Mouse (Mus musculus) gastrocnemius, postnatal 4 days (tissue): ENCODE data around the gene Ctsh. TPM values are rescaled to one million over a fixed set of nuclear protein-coding genes. Genes with fewer than 3 reads are reported as not detected.
A peak's percentile ranks its signal among the peaks of the same experiment; 100 is the strongest.
"Not testable (repeated sequence)": the region's sequence is repeated elsewhere in the genome, so short reads cannot be mapped to it uniquely, and the experiment has no call there.

Experiments used
- DNase-seq, 2 experiments: peaks; one replicate each; pipeline ENCODE4 v3.0.0; 2021 to 2022; ENCODE audit warnings: low spot score in 2 of 2, mixed read lengths in 2 of 2
- long read RNA-seq, 2 experiments: library from polyadenylated mRNA; stranded (forward); transcript quantifications; one replicate each; pipeline ENCODE4 v2.0.0; 2021
- total RNA-seq, 2 experiments: library from RNA; stranded (reverse); gene quantifications; 2 replicates each; pipeline ENCODE4 v1.2.3; 2021

Gene Ctsh
- total RNA-seq = 10 to 100 TPM; 28.7 to 34.2 TPM
- long read RNA-seq, experiment 1, transcript Ctsh-201 (12 exons, 1,617 nt) = major isoform, 33 of 37 reads
- long read RNA-seq, experiment 1, partial matches to known transcripts = 1 of 37 reads
- long read RNA-seq, experiment 1, other reads (novel, unspliced or antisense) = 3 of 37 reads
- long read RNA-seq, experiment 2, transcript Ctsh-201 (12 exons, 1,617 nt) = major isoform, 24 of 27 reads
- long read RNA-seq, experiment 2, partial matches to known transcripts = 0 of 27 reads
- long read RNA-seq, experiment 2, other reads (novel, unspliced or antisense) = 3 of 27 reads

DNA sequence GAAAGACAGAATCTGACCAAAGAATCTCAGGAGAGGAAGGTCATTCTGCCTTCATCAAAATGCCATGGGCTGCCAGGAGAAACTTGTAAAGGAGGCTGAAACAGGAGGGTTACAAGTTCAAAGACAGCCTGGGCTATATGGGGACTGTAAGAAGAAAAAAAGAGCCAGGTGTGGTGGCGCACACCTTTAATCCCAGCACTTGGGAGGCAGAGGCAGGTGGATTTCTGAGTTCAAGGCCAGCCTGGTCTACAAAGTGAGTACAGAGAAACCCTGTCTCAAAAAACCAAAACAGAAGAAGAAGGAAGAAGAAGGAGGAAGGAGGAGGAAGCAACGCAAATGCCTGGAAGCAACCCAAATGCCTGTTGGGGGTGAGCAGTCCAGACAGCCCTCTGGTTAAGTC, at the start of gene Ctsh:
Gene Ctsh (plus strand): TSS at position 301 of the 400 bp plus-strand sequence.
- no peak for DNase-seq

DNA sequence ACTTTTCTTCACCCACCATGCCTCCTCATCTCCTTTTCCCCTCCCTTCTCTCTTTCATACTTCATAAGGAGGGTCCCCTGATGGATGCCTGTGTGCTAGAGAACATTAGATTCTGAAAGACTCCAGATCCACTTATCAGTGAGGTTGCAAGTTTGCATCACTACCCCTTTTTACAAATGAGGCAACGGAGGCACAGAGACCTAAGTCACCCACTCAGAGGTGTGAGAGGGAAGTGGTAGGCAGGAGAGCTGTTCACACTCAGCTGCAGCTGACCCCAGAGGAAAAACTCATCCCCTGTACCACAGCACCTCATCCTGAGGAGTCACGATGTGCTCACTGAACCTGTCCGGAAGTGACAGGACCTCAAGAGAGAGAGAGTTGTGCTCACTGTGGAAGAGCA, 47.5 kb upstream of the Ctsh start:
- no peak for DNase-seq

DNA sequence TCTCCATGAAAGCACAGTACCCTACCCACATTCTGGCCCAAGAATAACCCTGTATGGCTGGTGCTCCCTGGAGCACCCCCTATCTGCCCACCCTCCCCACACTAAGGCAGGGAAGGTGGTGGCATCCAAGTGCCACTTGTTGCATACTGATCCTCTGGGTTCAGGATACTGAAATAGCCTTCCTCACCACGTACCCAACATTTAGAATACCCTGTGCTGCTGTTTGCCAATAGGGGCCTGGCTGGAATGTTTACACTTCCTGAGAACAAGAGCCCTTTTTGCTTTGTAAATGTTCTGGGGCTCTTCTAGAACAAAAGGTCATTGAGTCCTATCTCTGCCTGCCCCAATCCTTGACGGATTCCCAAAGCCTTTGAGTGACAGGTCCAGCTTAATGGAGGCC, 46.9 kb upstream of the Ctsh start:
- no peak for DNase-seq

DNA sequence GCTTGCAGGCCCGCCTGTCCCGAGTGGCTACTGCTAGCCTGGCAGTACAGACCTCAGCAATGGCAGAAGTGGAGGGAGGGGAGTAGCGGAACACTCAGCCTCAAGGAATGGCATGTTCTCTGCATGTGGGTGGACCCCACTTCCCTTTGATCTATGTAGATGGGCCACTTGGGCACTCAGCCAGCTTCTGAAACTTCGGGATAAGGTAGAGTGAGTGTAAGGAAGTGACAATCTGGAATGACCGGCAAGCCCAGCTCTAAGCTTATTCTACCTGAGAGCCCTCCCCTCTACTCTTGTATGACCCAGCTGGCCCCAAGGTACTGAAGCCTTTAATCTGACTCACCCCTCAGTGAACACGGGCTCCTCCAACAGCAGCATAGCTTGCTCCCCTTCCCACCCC, 45.8 kb upstream of the Ctsh start:
- no peak for DNase-seq

DNA sequence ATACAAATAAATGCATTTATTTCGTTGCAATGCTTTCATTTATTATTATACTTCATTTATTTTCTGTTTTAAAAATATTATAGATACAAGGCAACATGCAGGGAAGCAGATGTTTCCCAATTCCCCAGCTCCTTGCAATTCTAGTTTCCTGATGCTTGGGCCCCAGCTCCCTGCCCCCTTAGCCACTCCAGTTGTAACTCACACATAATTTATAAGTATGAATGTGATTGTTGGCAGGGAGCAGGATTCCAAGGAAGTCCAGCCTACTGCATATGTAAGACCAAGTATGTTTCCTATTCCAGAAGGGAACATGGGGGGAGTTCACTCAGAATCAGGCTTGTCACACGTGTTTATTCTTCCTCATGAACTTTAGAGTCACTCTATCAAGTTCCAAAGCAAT, 42.1 kb upstream of the Ctsh start:
- DNase-seq = no peak

DNA sequence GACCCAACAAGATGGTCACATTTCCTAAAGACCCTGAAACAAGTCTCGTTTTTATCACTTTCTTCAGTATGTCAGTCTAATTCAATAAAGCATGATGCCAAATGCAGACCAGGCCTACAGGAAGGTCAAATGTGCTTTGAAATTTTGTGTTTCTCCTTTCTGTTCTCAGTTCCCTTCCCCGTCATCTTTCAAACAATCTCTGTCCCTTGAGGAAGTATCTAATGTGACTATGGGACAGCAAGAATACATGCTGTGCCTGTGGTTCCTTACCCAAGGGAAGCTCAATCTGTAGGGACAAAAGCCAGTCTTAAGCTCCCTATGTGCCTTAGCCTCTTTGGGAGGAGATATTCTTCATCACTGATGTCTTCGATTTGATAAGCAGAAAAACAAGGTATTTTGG, 39.3 kb upstream of the Ctsh start:
- DNase-seq = no peak

DNA sequence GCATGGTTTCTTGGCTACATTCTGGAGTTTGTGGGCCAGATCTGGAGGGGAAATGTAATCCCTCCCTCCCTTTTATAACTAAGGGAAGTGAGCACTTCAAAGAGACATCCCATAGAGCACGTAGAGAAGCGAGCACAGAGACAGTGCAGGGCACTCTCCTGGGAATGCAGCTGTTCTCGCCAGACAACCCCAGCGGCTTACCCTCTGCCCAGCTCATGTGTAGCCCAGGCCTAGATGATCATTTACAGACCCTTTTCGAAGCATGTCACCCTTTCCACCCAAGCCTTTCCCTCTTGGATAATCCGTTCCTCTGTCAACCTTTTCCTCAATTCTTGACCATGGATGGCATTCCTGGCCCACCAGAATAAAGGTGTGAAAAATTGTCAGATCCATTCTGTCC, 37.7 kb upstream of the Ctsh start:
- no peak for DNase-seq

DNA sequence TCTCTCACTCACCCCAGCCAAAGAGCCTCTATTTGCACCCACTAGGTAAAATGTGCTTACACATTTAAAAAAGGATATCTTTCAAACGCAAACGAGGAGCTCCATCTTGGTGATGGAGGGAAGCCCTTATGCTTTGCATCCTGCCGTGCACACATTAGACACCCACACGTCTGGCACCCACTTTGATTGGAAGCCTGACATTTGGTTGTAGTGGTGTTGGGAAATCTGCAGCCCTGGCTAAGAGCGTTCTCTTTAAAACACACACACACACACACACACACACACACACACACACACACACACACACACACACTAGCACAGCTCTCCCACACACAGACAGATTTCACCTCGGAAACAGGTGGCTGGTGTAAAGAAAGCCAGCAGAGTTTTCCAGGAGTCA, 33.1 kb upstream of the Ctsh start:
- DNase-seq = no peak

DNA sequence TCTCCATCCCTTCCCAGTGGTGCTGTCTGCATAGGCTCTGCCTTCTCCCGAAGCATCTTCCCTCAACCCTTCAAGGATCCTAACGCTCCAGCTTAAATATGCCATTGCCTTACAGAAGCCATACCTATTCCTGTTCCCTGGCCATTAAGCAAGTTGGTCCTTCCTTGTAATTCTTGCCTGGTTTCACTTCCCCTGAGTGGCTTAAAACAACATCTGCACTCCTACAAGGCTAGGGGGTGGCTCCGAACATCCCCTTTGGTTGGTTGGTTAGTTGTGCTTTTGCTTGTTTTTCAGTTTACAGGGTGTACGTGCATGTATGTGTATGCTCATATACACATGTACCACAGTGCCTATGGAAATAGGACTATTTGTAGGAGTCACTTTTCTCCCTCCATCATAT, 32.5 kb upstream of the Ctsh start:
- no peak for DNase-seq

DNA sequence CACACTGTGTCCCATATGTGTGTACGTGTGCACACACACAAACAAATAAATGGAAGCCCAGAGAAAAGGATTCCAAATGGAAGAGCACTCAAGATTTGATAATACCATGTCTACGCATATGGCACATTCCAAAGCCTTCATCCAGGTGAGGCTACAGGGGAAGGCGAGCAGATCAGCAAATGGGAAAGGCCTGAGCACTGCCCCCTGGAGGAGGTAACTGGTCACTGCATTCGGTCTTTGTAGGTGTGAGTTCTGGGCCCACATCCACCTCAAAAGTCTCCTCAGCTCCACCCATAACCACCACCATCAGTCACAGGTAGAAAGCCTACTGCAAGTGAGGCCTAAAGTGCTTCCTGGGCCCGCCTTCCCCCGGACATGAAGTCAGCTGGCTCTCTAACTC, 26.2 kb upstream of the Ctsh start:
- no peak for DNase-seq

DNA sequence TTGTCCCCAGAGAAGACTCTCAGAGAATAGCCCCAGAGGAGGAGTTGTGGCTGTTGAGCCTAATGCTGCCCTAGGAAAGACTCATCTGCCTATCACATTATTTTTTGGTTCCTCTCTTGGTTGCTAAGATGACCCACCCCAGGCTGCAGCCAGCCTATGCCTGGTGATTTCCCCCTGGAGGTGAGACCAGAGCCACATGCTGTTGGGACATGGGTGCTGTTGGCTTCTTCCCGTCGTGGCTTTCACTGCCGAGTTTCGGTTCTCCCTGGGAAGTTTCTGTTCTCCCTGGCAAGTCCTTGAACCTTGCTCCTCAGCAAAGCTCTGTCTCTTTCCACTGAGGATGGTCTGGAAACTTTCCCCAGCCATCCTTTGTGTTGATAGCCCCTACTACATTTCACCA, 20.0 kb upstream of the Ctsh start:
- no peak for DNase-seq

DNA sequence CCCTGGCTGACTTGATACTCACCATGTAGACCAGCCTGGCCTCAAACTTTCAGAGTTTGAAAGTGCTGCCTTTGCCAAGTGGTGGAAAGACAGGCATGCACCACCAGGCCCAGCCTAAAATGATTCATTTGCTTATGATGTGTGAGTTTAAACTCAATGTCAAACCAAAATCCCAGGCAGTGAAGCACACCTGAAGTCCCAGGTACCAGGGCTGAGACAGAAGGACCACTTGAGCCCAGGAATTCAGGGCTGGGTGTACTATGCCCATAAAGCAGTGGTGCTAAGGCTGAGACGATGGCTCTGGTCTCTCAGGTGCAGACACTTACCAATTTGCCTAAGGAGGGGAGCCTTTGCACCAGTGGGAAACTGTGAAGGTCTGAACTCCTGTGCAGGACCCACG, 18.8 kb upstream of the Ctsh start:
- DNase-seq = no peak

DNA sequence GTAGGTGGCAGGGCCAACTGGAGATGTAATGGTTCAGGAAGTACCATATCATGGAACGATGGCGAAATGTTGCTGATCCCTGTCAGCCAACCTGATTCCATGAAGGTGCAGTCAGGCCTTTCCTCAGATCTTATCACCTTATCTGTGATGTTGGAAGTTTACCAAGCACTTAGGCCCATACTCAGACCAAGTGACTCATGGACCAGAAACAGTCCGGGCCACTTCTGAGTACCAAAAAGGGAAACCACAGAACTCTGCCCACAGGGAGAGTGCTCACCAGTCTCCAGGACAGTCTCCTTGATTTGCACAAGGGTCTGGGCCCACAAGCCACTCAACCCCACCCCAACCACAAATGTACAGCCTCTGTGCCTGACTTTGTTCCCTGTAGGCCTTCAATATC, 18.2 kb upstream of the Ctsh start:
- DNase-seq = no peak

DNA sequence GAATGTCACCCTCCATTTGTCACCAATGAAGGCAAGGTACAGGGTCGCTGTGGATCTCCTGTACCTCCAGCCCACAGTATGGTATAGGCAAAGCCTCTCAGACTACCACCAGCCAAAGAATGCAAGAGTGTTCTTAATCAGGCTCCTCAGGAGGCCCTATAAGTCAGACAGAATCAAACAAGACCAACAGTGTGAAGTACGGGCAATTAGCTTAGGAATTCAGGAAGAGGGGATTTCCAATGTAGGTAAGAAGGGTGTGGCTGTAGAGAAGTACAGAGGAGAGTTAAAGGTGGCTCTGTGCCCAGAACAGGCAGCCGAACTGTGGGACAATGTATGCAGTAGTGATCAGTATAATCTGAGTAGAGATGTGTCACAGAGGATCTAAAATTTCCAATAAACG, 17.6 kb upstream of the Ctsh start:
- no peak for DNase-seq

DNA sequence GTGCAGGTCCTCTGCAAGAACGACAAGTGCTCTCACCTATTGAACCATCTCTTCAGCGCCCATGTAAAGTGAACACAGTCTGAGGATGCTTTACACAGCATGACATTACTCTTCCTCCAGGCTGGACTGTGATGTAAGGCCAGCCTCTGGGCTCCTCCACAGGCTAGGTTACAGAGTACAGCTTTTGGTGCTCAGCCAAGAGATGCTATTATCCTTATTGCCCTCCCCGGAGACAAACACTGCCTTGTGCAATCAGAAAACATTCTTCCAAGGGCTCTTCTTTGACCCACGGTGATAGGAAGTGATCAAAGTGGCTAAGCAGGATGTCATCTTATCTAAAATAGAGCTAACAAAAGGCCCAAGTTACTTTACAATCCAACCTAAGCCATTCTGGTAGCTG, 15.4 kb upstream of the Ctsh start:
- no peak for DNase-seq

DNA sequence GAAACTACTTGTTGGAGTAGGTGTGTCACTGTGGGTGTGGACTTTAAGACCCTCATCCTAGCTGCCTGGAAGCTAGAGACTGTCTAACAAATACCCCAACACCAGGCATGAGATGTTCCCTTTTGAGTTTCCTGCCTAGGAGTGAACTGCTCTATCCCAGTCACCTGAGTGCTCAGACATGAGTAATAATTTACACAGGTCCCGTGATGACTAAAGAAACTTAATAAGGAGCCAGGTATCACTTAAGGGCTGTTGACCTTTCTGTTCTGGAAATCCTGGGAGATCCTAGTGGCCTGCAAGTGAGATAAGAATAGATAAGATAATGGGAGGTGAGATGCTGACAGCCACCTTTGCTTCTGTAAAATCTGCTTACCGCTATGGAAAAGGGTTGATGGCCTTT, 13.0 kb upstream of the Ctsh start:
- DNase-seq = no peak

DNA sequence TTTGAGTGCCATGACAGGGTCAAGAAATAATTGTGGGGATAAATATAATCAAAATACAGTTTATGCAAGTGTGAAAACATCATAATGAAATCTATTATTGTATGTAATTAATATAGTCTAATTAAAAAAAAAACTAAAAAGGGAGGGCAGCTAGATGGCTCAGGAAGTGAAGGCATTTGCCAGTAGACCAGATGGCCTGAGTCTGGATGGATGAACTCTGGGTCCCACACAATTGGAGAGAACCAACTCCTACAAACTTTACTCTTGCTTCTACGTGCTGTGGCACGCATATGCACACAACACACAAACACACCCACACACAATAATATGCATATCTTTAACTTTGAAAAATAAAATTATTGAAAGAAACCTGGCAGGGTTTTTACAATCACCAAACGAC, 12.4 kb upstream of the Ctsh start:
- no peak for DNase-seq

DNA sequence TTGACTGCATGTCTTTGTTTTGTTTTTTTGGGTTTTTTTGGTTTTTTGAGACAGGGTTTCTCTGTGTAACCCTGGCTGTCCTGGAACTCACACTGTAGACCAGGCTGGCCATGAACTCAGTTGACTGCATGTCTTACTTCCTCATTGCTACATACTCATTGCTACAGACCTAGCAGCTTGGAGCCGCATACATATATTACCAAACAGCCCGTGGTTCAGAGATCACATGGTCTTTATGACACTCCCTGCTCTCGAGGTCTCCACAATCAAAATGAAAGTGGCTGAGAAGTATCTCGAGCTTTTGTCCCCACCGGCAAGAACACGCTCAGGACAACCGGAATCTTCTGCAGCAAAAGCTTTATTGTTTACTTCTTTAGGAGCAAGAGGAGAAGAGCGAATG, 11.0 kb upstream of the Ctsh start:
- DNase-seq = not testable (repeated sequence)

DNA sequence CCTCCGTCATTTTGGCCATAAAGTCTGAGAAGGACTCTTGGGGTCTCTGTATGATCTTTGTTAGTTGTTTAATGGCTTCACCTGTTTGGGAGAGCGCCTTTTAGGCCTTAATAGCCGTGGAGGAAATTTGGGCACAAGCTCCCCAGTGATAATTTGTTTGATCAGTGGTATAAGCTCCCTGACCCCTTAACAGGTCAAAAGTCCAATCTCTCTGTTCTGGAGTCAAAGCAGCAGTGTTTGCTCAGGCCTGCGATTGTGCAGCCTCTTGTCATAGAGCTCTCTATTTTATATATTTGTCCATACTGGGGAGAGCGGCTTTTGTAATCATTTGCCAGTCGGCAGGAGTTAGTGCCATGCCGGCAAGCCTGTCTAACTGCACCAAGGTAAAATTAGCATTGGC, 8.8 kb upstream of the Ctsh start:
- no peak for DNase-seq

DNA sequence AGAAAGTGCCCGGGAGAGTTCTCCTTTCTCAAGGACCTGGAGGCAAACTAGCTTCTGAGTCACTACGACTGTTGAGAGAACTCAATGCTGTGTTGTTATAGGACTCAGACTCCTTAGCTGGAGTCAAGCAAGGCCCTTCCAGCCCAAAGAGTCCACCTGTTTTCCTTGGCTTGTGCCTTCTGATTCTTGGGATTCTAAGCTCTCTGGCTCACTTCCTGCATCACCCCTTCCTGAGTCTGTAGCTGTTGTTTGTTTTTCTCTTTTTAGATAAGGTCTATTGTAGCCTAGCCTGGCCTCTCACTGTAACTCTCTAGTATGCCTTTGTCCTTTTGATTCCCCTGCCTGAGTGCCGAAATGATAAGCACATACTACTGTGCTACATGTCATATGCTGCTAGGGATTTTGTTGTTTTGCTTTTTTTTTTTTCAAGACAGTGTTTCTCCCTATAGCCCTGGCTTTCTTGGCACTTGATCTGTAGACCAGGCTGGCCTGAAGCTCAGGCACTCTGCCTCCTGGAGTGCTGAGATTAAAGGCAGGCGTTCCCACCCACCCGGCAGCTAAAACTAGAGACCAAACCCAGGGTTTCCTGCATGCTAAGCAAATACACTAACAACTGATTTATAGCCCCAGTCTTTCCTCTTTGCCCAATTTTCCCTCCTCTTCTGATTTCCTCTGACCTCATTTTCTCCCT, 5.9 kb upstream of the Ctsh start:
- no peak for DNase-seq

DNA sequence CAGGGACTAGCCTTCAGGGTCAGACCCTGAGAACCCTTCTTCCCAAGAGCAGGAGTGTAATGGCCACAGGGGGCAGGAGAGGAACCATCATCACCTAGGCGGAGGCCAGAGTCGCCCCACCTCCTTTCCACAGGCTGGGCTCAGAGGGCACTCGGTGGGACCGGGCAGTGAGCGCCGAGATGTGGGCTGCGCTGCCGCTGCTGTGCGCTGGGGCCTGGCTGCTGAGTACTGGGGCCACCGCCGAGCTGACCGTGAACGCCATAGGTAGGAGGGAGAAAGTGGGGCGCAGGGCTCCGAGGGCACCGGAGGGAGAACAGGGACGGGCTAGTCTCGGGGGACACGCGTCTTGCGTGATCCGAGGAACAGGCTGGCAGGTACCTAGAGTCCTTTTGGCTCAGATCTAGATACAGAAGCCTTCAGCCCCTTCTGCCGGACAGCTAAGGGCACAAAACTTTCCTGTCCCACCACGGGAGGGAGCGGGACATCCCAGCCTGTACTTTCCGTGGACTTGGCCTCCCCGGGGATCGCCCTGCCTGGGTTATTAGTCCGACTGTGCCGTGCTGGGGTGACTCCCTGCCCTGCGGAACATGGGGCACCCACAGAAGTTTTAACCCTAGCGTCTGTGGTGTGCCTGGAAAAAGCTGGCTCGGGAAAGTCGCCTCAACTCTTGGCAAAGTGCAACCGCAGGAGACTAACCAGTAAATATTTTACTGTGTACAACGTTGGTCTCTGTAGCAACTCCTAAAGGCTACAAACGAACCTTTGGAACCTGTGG, 606 bp downstream of the Ctsh start:
- peak in 1 of 2 experiments; percentile 51 for DNase-seq

DNA sequence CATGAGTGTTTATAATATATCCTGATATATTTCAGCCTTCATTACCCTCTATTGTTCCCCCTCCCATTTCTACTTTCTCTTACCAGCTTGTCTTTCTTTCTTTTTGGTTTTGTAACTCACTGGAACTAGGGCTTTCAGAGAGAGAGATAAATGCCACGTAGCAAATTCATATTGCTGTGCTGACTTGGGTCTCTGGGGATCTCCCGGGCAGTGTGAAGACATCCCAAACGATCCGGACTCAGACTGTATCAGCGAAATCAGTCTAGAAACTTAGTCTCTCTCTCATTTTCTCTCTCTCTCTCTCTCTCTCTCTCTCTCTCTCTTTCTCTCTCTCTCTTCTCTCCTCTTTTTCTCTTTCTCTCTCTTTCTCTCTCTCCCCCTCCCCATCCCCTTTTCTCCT, 1.5 kb downstream of the Ctsh start:
- DNase-seq = no peak
